Mouse (Mus musculus) left cerebral cortex, postnatal 36 days (tissue): ENCODE data around the gene Bbs5. TPM values are rescaled to one million over a fixed set of nuclear protein-coding genes. Genes with fewer than 3 reads are reported as not detected.
"Not testable (repeated sequence)": the region's sequence is repeated elsewhere in the genome, so short reads cannot be mapped to it uniquely, and the experiment has no call there.

Experiments
- DNase-seq, 2 experiments: peaks; one replicate each; pipeline ENCODE4 v3.0.0; 2021 to 2022; ENCODE audit warnings: low spot score in 2 of 2, mixed read lengths in 1 of 2
- intact Hi-C: fragments of 180-260 bp; cut with DNase I; formaldehyde crosslinking; loops from one replicate; pipeline ENCODE4 v1.15.1; 2025
- total RNA-seq, 2 experiments: library from RNA; stranded (reverse); gene quantifications; 2 replicates each; pipeline ENCODE4 v1.2.3; 2021

The Bbs5 gene
- total RNA-seq, 2 experiments from 2014 or later = 21.1 to 29.8 TPM

DNA sequence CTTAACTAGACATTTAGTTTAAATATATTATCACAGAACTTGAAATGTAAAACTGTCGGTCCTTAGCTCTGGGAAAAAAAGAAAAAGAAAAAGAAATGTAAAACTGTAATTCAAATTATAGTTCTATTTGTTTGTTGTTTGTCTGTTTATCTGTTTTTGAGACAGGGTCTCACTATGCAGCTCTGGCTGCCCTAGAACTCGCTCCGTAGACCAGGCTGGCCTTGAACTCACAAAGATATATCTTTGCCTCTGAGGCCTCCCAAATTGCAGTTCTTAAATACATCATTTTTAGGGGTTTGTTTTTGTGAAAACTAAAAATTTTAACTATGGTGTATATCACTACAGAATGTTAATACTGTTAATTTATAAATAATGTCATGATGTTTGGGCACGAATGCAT, 20.7 kb downstream of the Bbs5 start:
- DNase-seq = no peak
- intact Hi-C loops = no loop called here

- intact Hi-C loops = no loop called here
- no peak for DNase-seq
These were observed 21.4 kb downstream of the Bbs5 start for GRCm38 (mm10) chr2:69668414-69668813.

DNA sequence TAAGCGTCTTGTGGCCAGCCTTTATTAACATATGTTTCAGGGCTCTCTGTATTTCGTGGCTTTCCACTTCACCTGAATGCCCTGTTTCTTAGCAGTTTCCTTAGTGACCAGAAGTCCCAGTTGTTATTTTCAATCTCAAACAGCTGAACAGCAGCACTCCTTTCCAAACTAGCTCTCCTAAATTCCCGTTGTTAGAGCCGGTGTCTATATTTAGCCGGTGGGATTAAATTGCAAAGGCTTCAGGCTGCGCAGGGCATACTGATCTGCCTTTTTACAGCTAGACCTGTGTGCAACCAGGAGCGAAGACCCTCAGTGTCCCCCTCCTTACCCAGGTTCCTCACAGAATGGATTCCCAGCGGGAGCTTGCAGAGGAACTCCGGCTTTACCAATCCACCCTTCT, 22.9 kb downstream of the Bbs5 start, which contains the start of gene Klhl41:
Gene Klhl41 (plus strand): TSS at position 268 of the 400 bp plus-strand sequence.
- no peak for DNase-seq
- intact Hi-C loops = no loop called here

- DNase-seq = no peak
- intact Hi-C loops = no loop called here
These were observed 26.8 kb downstream of the Bbs5 start for GRCm38 (mm10) chr2:69673723-69674122.

DNA sequence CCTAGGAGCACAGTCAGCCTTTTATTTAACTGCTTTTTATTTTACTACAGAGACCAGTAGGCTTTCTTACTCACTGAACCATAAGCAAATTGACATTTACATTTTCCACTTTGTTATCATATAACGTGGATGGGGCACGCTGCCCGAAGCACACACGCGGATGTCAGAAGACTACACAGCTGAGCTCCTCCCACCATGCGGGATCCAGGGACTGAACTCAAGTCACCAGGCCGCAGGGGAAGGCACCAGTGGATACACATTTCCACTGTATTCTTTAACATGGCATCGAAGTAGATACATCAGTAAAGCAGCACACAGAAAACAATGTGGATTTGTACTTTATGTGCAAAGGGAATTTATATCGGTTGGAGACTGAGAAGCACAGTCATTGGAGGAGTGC, 28.3 kb downstream of the Bbs5 start:
- no peak for DNase-seq
- intact Hi-C loops = no loop called here

DNA sequence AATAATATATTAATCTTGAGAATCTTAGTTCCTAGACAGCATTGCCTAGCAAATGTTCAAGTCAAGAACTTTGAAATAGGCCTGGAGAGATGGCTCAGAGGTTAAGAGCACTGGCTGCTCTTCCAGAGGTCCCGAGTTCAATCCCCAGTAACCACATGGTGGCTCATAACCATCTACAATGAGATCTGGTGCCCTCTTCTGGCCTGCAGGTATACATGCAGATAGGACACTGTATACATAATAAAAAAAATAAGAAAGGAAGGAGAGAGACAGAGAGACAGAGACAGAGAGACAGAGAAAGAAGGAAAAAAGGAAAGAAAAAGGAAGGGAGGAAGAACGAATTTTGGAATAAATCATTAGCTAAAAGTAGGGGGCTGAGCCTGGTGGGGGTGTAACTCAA, 29.7 kb downstream of the Bbs5 start:
- no peak for DNase-seq
- intact Hi-C loops = no loop called here

GRCm38 (mm10) chr2:69677215-69677614, 30.2 kb downstream of the Bbs5 start:
- DNase-seq, intact Hi-C loops: not testable (repeated sequence)

DNA sequence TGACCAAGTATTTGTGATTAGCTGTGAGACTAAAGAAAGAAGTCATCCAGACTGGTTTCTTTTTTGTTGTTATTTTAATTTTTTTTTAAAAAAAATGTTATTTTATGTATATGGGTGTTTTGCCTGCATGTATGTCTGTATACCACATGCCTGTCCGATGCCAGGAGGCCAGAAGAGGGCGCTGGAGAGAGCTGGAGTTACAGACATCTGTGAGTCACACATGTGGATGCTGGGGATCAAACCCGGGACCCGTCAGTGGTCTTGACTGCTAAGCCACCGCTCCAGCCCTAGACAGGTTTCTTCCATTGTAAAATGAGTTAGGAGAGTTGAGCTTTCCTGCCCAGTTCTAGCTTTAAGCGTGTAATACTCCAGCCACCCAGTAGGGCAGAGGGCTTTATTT, 33.0 kb downstream of the Bbs5 start:
- intact Hi-C loops = no loop called here
- DNase-seq = no peak

DNA sequence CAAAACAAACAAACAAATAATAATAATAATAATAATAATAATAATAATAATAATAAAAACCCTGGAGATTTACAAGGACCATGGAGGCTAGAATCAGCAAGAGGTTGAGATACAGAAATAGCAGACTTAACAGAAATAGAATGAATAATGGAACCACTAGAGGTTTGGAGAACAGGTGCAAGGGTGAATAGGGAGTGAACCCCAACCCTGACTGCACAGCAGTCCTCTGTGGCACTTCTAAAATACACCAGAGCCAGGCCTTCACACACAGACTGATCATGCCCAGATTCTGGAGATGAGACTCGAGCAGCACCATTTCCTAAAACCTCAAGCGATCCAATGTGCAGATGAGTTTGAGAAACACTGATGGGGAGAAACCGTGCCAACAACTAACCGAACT, 35.0 kb downstream of the Bbs5 start:
- DNase-seq = no peak
- intact Hi-C loops = no loop called here

DNA sequence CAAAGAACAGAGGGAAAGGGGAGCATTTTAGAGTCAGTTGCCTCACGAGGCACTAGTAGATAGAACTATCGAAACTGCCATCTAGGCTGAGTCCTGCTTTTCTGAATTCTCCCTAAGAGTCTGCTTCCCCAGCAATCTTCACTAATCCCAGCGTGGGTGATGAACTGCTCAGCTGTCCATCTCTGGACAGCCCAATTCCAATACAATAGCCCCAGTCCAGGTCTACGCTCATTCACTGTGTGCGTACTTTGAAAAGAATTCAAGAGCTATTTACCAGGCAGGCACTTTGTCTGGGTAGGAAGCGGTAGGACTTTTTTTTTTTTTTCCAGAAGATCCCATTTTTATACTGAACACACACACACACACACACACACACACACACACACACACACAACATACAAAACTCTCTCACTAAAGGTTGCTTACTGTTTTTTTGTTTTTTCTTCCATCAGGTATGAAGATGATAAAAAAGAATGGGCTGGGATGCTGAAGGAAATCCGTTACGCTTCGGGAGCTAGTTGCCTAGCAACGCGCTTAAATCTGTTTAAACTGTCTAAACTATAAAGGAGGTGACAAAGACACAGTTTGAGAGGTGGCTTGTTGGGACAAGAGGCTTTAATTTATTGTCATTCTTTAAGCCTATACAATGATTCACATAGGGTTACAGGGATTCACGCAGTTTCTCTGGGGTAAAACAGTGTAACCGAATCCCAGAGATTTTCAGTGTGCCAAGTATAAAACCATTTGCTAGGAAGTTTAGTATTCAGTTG, 36.2 kb downstream of the Bbs5 start:
- intact Hi-C loops = no loop called here
- no peak for DNase-seq

GRCm38 (mm10) chr2:69684488-69684887, 37.5 kb downstream of the Bbs5 start:
- intact Hi-C loops = no loop called here
- DNase-seq = no peak

DNA sequence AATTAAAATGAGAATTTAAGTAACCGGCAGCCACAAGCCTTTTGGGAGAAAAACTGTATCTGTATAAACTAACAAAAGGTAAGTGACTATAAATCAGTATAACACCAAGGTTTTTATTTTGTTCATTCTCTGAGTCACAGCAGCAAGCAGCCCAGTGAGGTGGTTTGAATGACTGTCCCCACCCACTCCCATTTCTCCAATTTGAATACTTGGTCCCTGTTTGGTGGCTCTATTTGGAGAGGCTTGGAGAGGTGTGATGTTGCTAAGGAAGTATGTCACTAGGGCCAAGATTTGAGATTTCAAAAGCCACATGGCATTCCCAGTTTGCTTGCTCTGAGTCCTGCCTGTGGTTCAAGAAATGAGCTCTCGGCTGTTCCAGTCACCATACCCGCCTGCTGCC, 43.2 kb downstream of the Bbs5 start:
- intact Hi-C loops = no loop called here
- no peak for DNase-seq

DNA sequence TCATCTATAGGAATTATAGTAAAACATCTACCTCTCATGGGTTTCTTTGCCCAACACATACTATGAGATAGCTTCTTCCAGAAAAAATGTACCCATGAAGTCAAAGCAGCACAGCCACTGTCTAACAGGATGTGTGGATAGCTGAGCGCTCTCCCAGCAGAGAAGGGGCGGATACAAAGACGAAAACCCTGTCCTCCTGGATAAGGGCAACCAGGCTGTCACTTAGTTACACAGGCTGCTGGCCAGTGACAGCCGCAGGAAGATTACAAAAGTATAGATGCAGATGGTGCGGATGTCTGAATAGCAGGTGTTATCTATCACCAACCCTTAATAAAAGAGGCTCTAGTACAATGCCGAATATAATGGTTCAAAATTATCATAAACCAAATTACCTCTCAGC, 43.9 kb downstream of the Bbs5 start:
- DNase-seq = no peak
- intact Hi-C loops = no loop called here

- DNase-seq = no peak
- intact Hi-C loops = no loop called here
These were observed 46.5 kb downstream of the Bbs5 start for GRCm38 (mm10) chr2:69693501-69693900.

DNA sequence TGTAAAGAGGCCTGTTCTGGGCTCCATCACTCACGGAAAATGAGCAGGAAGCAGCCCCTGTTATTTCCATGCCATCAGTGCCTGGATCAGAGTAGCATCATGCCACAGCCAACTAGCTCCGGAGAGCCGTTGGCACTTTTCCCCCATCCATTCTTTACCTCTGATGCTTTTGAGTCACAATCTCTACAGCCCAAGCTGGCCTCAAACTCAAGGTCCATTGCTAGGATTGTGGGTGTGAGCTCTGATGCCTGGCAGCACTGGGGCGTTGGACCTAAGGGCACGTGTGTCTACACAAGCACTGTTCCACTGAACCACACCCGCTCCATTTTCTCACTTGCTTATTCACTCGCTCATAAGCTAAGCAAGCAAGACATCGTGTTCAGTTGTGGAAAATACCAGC, 53.5 kb downstream of the Bbs5 start:
- intact Hi-C loops = loop anchor here (5.0 kb wide), 1 partner anchor 47 kb away; no protein-coding TSS in a partner anchor
- no peak for DNase-seq

DNA sequence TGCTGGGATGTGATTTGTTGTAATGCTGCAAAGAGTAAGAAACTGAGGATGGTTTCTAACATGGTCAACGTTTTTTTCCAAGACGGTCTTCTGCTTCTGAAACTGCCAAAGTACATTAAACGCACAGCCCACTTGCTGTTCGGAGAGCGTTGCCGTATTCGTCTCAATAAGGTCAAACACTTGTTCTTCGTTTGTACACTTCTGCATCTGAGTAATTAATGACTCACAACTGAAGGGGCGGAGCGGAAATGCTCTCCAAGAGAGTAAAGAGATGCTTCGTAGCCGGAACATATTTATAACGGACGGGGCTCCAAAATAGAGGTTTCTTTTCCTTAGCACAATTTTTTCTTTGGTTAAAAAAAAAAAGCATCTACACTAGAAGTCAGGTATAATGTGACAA, 65.2 kb downstream of the Bbs5 start:
- intact Hi-C loops = no loop called here
- peak in 1 of 2 experiments; percentile 19 for DNase-seq

DNA sequence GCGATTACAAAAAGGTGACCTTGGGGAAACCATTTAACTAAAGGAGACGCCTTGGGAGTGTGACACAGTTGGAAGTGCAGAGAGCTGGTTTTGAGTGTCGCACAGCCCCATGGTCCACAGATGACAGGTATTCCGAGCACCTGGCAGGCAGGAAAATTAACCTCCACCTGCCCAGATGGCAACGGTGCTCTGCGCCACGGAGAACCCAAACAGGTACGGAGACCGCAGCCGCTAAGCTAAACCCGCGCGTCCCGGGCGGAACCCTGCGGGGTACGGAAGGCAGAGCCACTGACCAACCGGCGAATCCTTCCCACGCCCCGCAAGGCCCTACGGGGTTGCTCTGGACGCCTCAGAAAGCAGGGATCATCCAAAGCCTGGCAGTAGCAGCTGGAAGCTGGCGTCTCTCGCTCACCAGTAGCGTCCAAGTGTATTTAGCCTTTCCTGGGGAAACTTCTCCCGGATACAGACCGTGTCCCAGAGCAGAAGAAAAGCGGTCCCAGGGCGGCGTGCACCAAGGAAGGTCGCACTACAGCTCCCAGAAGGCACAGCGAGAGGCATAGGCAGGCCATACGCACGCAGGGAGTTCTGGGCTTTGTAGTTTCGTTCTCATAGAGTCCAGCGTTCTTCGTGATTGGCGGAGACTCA, 66.1 kb downstream of the Bbs5 start, which contains the start of gene Fastkd1:
Gene Fastkd1 (minus strand): TSS at position 536 of the 645 bp plus-strand sequence.
- DNase-seq = peak; percentile 90 to 92
- intact Hi-C loops = no loop called here

- DNase-seq = no peak
- intact Hi-C loops = no loop called here
These were observed 66.6 kb downstream of the Bbs5 start for GRCm38 (mm10) chr2:69713626-69714014.

- intact Hi-C loops = no loop called here
- no peak for DNase-seq
These were observed 67.2 kb downstream of the Bbs5 start for GRCm38 (mm10) chr2:69714126-69714525.

DNA sequence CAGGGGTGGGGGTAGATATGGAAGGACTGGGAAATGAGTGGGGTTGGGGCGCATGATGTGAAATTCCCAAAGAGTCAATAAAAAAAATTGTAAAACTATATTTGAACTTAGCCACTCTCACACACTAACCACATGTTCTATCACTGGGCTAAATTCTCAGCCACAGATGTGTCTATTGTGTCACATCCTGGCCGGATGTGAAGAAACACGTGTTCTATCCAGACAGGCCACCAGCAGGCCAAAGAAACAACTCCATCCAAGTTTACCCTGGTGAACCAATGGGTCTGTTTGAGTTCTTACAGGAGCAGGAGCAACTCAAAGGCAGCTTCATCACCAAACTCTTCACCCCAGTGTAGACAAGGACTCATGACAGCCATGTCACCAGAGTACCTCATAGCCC, 69.5 kb downstream of the Bbs5 start:
- no peak for DNase-seq
- intact Hi-C loops = no loop called here
